Mouse (Mus musculus) yolk sac, embryonic 10.5 days (tissue): Measurements from ENCODE around the gene S100a16.
A peak's percentile ranks its signal among the peaks of the same experiment; 100 is the strongest.

Source experiments
- DNase-seq: peaks from one replicate; pipeline ENCODE4 v3.0.0-alpha.2; 2017; ENCODE audit warnings: low spot score

Gene S100a16

GRCm38 (mm10) chr3:90537141-90537904 is at the start of gene S100a16:
S100a16 (plus strand) TSS chr3:90537254.
- DNase-seq: peak; percentile 79

DNA sequence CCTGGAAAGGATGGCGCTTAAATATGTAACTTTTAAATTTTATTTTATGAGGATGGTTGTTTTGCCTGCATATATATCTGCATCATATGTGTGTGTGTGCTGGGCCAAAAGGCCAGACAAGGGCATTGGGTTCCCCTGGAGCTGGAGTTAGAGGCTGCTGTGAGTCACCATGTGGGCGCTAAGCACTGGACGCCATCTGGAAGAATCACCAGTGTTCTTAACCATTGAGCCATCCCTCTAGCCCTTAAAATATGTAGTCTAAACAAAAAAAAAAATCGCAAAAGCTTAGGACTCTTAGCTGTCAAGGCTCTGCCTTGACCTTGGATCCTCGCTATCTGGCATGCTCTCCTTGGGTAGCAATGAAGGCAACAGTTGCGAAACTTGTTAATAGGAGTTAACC is 48.5 kb upstream of the S100a16 start:
- DNase-seq: no peak

- peak; percentile 96 for DNase-seq
These were observed 46.3 kb upstream of the S100a16 start, which contains the start of gene Snapin for GRCm38 (mm10) chr3:90490696-90491256. Snapin (minus strand) TSS chr3:90491033.

- DNase-seq: no peak
These were observed 45.7 kb upstream of the S100a16 start for GRCm38 (mm10) chr3:90491350-90491749.

- no peak for DNase-seq
These were observed 43.1 kb upstream of the S100a16 start for GRCm38 (mm10) chr3:90493831-90494540.

GRCm38 (mm10) chr3:90495850-90496525 is 41.1 kb upstream of the S100a16 start:
- no peak for DNase-seq

GRCm38 (mm10) chr3:90497597-90497996 is 39.5 kb upstream of the S100a16 start:
- no peak for DNase-seq

DNA sequence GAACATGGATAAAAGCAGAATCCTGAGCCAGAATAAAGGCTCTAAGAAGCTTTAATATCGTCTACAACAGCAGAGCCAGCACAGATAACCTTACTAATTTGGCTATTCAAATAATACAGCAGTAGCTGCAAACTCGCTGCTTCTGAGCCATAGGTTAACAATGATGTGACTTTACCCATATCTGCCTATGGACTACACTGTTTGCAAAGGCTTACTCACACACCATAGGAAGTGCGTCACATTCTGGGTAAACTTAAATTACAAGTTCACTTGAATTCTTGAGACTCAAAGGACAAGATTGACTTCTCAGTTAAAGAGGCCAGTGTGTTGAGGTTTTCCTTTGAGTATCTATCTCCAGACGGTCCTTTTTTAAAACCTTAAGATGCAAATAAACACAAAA is 33.6 kb upstream of the S100a16 start:
- no peak for DNase-seq

GRCm38 (mm10) chr3:90505216-90505615 is 31.8 kb upstream of the S100a16 start:
- no peak for DNase-seq

- no peak for DNase-seq
These were observed 30.7 kb upstream of the S100a16 start for GRCm38 (mm10) chr3:90506362-90506761.

DNA sequence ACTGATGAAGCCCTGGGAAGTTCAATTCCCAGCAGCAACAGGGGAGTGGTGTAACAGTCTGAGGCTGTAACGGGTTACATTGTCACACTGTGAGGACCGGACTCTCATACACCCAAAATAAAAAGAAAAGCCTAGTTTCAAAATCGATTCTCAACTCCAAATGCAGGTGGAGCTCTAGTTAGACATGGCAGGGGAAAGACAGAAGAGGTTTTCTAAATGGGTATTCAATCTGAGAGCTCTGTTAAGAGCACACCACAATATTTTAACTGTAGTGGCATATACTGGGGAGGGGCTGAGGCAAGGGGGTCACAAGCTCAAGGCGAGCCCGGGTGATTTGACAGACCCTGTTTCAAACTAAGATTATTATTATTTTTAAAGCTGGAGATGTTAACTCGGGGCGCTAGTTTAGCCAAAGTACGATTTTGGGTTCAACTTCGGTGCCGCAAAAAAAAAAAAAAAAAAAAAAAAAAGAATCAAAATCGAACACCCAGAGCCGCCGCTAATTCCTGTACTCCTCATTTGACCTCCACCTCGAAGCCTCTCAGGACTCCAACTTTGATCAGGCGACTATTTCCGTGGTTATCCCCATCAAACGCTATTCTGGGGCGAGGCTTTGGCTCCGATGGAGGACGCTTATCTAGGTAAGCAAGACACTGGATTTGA is 28.6 kb upstream of the S100a16 start:
- no peak for DNase-seq

- DNase-seq: peak; percentile 98
These were observed 27.9 kb upstream of the S100a16 start, which contains the start of gene Chtop for GRCm38 (mm10) chr3:90508950-90509746. Chtop (minus strand) TSS chr3:90509498.

- DNase-seq: no peak
These were observed 27.3 kb upstream of the S100a16 start for GRCm38 (mm10) chr3:90509747-90510123.

GRCm38 (mm10) chr3:90512276-90512675 is 24.8 kb upstream of the S100a16 start:
- DNase-seq: no peak

- DNase-seq: no peak
These were observed 24.0 kb upstream of the S100a16 start for GRCm38 (mm10) chr3:90512948-90513642.

- peak; percentile 76 for DNase-seq
These were observed 23.1 kb upstream of the S100a16 start, which contains the start of the genes S100a1 and S100a13 for GRCm38 (mm10) chr3:90513796-90514590. S100a1 (minus strand) TSS chr3:90514392. S100a13 (plus strand) TSS chr3:90514435.

DNA sequence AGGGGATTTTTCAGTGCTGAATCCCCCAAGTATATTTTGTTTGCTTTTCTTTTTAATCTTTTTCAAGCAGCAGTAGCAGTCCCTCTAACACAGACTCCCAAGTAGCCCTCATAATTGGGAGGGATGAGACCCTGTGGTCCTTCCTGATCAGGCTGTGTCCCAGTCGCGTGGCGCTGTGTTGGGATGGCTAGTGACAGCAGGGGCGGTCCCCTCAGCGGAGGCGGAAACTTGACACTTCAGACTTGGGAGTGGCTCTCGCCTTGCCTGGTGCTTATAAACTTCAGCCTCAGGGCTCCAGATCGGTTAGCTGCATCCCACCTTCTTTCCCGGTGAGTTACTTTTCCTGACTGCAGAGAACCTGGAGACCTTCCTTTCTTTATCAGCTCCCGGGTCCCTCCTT is 22.4 kb upstream of the S100a16 start:
- DNase-seq: peak; percentile 76

DNA sequence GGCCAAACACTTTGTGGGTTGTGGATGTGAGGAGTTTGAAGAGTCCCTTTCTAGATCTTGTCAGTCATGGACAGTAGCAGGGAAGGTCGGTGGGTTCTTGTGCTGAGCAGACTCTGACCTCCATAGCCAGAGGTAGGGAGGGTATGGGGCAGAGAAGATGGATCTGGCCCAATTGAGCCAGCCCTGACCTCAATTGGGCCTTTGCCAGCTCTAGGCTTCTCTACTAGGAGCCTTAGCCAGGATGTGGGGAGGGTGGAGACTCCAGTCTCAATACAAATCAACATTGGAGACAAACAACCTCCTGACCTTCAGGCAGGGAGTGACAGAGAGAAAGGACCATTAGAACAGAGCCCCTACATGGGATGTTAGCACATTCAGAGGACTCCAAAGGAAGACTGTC is 21.8 kb upstream of the S100a16 start:
- no peak for DNase-seq

- no peak for DNase-seq
These were observed 21.3 kb upstream of the S100a16 start for GRCm38 (mm10) chr3:90515789-90516188.
